Mouse (Mus musculus): ENCODE results near the gene Opa1. TPM values are rescaled to one million over a fixed set of nuclear protein-coding genes. Genes with fewer than 3 reads are reported as not detected.

Opa1 gene
- total RNA-seq, 2 experiments from 2014 or later: 79.6 to 87.3 TPM

DNA sequence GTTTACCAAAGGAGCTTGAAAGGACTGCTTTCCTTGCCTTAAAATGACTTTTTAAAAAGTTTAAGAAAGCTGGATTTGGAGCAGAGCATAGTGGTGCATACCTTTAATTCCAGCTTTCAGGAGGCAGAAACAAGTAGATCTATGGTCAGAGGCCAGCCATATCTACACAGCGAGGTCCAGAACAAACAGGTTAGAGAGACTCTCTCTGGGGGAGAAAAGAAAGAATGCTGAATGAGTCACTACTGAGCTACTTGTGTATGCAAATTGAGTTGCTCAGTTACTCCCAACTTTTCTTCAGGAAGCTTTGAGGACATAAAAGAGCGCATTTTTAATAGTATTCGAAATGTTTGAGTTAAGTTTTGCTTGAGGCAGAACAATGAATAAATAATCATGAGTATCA is 65.7 kb downstream of the Opa1 start:
- intact Hi-C loops (cut with DNase I): no loop called here
- no peak for DNase-seq

- intact Hi-C loops (cut with DNase I): no loop called here
- no peak for DNase-seq
Observed at GRCm38 (mm10) chr16:29646202-29646601, 67.1 kb downstream of the Opa1 start.

- intact Hi-C loops (cut with DNase I): no loop called here
- no peak for DNase-seq
Observed at GRCm38 (mm10) chr16:29656187-29656825, 77.2 kb downstream of the Opa1 start.

DNA sequence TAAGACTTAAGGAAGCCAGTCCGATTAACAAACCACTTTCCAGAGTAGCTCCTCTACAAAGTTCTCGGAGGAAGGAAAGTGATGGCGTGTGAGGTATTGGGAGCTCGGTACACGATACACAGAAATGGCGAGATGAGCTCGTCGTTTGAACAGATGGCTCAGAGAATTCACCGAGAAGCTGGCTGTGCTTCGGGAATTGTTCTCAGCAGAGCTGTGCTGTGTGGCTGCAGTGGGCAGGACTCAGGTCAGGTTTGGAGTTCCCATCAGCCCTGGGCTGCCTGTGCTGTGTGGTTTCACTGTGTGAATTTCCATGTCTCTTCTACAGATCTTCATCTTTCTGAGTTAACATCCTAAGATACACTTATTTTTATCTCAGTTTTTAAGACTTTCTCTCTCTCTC is 77.8 kb downstream of the Opa1 start:
- DNase-seq: no peak
- intact Hi-C loops (cut with DNase I): no loop called here

- no peak for DNase-seq
- intact Hi-C loops (cut with DNase I): no loop called here
Observed at GRCm38 (mm10) chr16:29657650-29658548, 78.8 kb downstream of the Opa1 start.

DNA sequence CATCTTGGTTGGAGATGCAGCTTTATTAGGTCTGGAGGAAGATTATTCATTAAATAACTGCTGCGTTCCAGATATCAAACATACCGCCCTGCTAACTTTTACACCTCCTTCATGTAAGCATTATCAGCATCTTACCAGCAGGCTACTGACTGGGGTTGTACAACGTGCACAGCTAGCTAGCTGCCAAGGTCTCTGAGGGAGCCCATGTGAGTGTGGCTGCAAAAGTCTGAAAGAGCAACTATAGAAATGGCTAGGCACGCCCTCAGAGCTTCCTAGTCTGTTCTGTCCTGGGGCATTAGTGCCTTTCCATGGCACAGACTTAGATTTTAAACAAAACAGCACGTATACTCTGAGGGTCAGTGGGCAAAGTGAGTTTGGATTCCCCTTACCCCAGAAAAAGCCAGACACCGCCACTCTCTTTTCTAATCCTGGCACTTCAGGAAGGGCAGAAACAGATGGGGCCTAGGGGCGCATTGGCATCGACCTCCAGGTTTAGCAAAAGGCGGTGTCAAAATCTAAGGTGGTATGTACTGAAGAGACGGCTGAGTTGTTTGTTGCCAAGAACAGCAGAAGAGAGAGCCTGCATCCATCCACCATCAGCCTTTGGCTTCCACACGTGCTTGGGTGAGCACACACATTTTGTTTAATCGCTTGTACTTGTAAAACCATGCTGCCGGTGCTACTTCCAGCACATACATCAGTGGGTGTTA is 80.1 kb downstream of the Opa1 start:
- intact Hi-C loops (cut with DNase I): no loop called here
- DNase-seq: no peak

- no peak for DNase-seq
- intact Hi-C loops (cut with DNase I): no loop called here
Observed at GRCm38 (mm10) chr16:29663042-29663758, 84.1 kb downstream of the Opa1 start.

DNA sequence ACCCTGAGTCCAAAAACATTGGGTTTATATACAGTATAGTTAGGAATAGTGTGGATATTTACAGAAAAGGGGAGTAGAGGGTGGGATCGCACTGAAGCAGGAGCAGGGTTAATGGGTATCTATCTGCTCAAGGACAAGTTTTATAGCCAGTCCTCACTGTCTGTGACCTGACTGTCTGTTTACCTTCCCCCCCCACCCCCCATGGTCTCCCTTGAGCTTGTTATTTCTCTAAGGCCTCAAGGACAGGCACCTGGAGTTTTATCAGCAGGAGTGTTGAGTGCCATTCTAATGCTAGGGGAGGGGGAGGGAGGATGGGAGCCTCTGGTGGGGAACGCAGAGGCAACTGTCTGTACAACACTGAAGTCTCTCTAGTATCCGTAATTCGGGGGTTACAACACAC is 85.3 kb downstream of the Opa1 start:
- DNase-seq: no peak
- intact Hi-C loops (cut with DNase I): no loop called here

- DNase-seq: no peak
- intact Hi-C loops (cut with DNase I): no loop called here
Observed at GRCm38 (mm10) chr16:29666991-29667701, 88.0 kb downstream of the Opa1 start.

- no peak for DNase-seq
- intact Hi-C loops (cut with DNase I): no loop called here
Observed at GRCm38 (mm10) chr16:29667702-29668061, 88.5 kb downstream of the Opa1 start.

GRCm38 (mm10) chr16:29668451-29668850 is 89.3 kb downstream of the Opa1 start:
- intact Hi-C loops (cut with DNase I): no loop called here
- no peak for DNase-seq

DNA sequence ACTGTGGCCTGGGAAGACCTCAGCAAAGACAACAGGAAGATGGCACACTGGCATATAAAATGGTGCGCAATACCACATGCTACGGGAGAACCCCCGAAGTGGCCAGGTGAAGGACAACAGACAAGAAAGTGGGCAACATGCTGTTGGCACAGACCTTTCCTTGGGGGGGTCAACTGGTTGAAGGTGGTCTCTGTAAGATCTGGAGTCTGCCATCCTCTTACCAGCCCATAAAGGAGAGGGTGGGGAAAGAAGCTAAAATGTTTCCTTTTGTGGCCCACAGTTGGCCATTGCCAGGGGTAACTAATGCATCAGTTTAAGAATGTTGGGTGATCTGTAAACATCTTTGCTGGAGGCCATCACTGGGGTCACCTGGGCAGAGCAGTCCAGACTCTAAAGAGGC is 91.7 kb downstream of the Opa1 start:
- no peak for DNase-seq
- intact Hi-C loops (cut with DNase I): no loop called here

- intact Hi-C loops (cut with DNase I): no loop called here
- no peak for DNase-seq
Observed at GRCm38 (mm10) chr16:29673230-29673629, 94.1 kb downstream of the Opa1 start.

DNA sequence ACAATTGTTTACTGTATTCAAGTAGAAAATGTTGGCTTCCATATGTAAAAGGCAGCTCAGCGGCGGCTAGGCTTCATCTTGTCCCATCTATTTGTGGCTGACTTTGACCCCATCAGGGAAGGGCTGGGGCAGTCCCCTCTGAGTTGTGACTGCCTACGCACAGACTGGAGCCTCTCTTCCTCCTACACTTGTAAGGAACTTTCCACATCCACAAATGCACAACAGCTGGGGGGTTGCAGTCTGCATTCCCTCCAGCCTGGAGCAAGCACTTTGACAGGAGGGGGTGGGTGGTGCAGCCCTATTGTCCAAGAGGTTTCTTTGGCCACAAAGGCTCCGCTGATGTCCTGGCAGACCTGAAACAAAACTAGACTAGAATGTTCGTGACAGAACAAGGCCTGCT is 100.5 kb downstream of the Opa1 start:
- no peak for DNase-seq
- intact Hi-C loops (cut with DNase I): no loop called here

DNA sequence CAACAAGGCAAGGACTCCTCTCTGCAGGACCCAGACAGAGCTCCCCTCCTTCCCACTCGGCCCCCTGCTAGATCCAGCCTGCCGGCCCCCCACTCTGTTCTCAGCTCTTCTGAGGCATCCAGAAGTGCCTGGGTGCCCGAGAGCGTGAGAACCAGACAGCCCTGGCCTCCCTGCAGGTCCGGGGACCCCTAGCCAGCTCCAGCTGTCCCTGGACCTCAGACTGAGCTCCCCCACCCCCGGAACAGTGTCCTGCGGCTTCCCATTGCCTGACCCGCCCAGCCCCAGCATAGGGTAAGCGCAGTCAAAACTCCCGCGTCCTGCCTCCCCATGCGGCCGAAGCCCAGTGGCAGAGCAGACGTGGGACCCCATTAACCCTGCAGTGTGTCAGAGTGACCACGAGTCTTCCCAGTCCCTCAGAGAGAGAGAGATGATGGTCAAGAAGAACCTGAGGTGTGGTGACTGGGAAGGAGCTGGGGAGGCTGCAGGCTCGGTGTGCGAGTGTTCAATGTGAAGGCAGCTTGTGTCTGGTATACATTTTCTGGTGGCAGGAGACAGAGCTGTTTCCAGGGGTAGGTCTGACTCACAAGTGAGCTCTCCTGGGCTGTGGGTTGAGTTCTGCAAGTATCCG is 101.5 kb downstream of the Opa1 start:
- DNase-seq: no peak
- intact Hi-C loops (cut with DNase I): no loop called here

DNA sequence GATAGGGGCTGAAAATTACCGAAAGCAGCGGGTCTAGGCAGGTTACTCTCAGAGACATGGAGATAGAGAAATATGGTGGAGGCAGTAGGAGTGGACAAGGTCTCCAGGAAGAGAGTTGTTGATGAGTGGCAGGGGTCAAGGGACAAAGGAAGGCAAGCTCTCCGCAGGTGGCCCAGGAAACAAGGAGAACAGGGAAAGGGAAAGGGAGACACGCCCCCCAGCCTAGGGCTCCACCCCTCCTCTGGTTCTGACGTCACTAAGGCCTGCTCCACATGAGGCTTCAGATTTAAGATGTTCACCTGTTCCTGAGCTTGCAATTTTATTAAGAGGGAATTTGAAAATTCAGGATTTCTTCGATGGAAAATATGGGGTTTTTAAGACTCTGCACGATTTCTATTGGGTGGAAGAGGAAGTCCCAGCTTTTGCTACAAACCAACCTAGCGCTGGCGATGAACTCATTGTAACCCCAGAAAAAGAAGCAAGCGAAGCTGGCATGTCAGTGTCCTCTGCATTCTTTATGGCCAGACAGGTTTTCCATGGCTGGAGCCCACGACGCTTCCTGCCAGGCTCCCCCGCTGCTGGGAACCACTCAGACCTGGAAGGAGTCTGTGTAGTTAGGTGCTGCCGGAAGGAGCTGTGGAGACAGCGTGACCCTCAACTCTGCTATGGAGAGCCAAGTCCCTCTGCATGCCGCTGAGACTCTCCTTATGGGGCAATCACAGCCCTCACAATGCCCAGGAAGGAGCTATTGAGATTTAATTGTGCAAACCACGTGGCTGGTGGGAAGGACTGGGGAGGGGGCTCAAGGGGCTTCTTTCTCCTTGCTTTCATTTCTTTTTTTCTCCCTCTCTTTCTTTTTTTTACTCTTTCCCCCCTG is 103.7 kb downstream of the Opa1 start:
- DNase-seq: no peak
- intact Hi-C loops (cut with DNase I): no loop called here

DNA sequence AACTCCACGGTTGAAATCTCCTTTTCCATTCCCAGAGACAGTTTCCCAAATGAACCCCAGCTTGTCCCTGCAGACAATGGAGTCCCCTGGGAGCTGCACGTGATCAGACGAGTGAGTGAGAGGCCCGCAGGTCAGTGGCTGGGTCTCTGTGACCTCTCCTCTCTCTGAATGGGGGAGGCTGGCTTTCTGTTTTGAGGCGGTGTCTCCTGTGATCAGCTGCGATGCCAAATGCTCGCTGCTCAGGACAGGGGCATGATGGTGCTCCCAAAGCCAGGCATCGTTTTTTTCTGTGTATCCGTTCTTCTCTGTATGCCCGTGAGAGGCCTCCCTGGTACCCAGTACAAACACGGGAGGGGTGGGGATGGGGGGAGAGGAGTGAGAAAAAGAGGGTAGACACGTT is 104.4 kb downstream of the Opa1 start:
- DNase-seq: no peak
- intact Hi-C loops (cut with DNase I): no loop called here

- intact Hi-C loops (cut with DNase I): no loop called here
- DNase-seq: no peak
Observed at GRCm38 (mm10) chr16:29684111-29684510, 105.0 kb downstream of the Opa1 start.

DNA sequence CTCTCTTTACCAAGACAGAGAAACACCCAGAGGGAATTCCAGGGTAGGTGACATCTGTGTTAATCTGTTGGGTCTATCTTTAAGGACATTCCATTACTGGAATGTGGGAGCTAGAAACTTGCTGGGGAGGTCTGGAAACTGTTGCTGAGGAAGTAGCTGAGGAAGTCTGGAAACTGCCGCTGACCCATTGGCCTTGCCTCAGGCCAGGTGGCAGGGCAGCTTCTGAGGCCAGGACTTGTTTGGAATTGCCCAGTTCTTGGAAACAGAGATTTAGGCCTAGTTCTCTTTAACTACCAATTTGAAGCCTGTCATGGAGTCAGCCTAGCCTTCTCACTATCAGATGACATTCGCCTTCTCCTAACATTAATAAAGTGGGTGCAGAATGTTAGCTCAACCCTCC is 105.5 kb downstream of the Opa1 start:
- intact Hi-C loops (cut with DNase I): no loop called here
- DNase-seq: no peak
